Mouse (Mus musculus): Measurements from ENCODE around the gene Cd27. TPM values are rescaled to one million over a fixed set of nuclear protein-coding genes. Genes with fewer than 3 reads are reported as not detected.

Gene Cd27
- polyA plus RNA-seq, 1 experiment: not detected

DNA sequence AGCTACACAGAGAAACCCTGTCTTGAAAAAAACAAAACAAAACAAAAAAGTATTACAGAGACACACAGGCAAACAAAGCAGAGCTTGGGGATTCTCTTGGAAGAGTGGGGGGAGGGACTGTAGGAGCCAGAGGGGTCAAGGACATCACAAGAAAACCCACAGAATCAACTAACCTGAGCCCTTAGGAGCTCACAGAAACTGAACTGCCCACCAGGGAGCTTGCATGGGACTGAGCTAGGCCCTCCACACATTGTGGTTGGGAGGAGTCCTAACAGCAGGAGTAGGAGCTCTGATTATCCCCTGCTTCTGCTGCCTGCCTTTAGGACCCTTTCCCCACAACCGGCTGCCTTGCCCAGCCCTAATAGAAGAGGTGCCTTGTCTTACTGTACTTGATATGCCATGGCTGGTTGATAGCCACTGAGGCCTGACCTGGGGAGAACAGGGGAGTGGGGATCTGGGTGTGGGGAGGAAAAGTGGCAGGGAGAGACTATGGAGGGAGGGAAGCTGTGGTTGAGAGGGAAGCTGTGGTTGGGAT lies 41.2 kb downstream of the Cd27 start:
- peaks cover 4% of the 10 kb centered on the region for H3K4me1 ChIP-seq (ENCODE audit: control insufficient read depth, insufficient read depth, low read length)
- 0 out of 2 replicates have a peak overlapping the region, but pooled peaks have one; percentile 67 for H3K27ac ChIP-seq (ENCODE audit: insufficient read depth, low read length)
- no peak for TF ChIP-seq POLR2A (IDR thresholded peaks at IDR 0.05; ENCODE audit: extremely low read depth, insufficient read depth, low read length)
- TF ChIP-seq CTCF (IDR thresholded peaks at IDR 0.05; ENCODE audit: extremely low read depth, insufficient read depth, low read length): no peak
- H3K4me3 ChIP-seq (ENCODE audit: insufficient read depth, low read length): no peak overlapping the region

- Histone ChIP-seq H3K27ac (ENCODE audit: insufficient read depth, low read length) (no peak overlapping the region), H3K4me1 (ENCODE audit: control insufficient read depth, insufficient read depth, low read length) (peaks cover 4% of the 10 kb centered on the region), H3K4me3 (ENCODE audit: insufficient read depth, low read length) (no peak overlapping the region; the same call in 1 of the 2 replicates)
- no peak for TF ChIP-seq POLR2A (IDR thresholded peaks at IDR 0.05; ENCODE audit: extremely low read depth, insufficient read depth, low read length)
- no peak for TF ChIP-seq CTCF (IDR thresholded peaks at IDR 0.05; ENCODE audit: extremely low read depth, insufficient read depth, low read length)
Measured at GRCm38 (mm10) chr6:125193390-125193789, 43.4 kb downstream of the Cd27 start.

- H3K4me1 ChIP-seq (ENCODE audit: control insufficient read depth, insufficient read depth, low read length): peaks cover 4% of the 10 kb centered on the region
- no peak for TF ChIP-seq CTCF (IDR thresholded peaks at IDR 0.05; ENCODE audit: extremely low read depth, insufficient read depth, low read length)
- TF ChIP-seq POLR2A (IDR thresholded peaks at IDR 0.05; ENCODE audit: extremely low read depth, insufficient read depth, low read length): no peak
- peak overlapping the region; percentile 91 for H3K4me3 ChIP-seq (ENCODE audit: insufficient read depth, low read length)
- H3K27ac ChIP-seq (ENCODE audit: insufficient read depth, low read length): no peak overlapping the region
Measured at GRCm38 (mm10) chr6:125192841-125193240, 44.0 kb downstream of the Cd27 start.

- no peak for TF ChIP-seq CTCF (IDR thresholded peaks at IDR 0.05; ENCODE audit: extremely low read depth, insufficient read depth, low read length)
- peak; percentile 44; the same call in 1 of the 2 replicates for TF ChIP-seq POLR2A (IDR thresholded peaks at IDR 0.05; ENCODE audit: extremely low read depth, insufficient read depth, low read length)
- Histone ChIP-seq H3K4me3 (ENCODE audit: insufficient read depth, low read length) (peak overlapping the region; percentile 91), H3K4me1 (ENCODE audit: control insufficient read depth, insufficient read depth, low read length) (peaks cover 4% of the 10 kb centered on the region), H3K27ac (ENCODE audit: insufficient read depth, low read length) (peak overlapping the region; percentile 96)
Measured at GRCm38 (mm10) chr6:125192016-125192714, 44.6 kb downstream of the Cd27 start.

DNA sequence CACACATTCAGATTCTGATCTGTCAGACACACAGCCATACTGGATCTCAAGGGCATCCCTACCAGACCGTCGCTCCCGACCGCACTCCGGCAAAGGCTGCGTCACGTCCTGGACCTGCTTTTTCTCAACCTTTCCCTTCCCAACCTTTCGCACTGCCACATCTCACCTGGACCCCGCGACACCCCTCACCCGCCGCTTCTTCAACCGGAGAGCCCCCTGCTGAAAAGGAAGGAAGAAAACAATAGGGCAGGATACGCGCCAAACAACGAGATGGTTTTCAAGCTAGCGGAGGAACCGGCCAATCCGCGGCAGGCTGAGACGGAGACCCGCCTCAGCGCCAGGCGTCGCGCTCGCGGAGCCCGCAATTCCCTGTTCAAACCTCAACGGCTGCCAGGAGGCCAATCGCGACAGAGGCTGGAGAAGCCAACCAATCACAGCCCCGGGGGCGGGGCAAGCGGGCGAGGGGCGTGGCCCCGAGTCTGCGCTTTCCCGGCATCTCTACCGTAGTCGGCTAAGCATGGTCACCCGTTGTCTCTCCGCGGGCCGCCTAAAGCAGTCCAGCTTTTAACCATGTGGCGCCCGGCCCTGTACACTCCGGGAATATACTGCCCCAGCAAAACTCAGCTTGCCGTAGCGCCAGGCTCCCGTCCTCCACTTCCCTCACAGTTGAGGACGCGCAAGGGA lies 45.3 kb downstream of the Cd27 start, which contains the start of the genes Ncapd2 and Mrpl51:
Ncapd2 (minus strand) TSS at position 370 of the 684 bp plus-strand sequence.
Mrpl51 (plus strand) TSS at position 470 of the 684 bp plus-strand sequence.
- peak within 1 kb of the TSS; percentile 96 for H3K27ac ChIP-seq (ENCODE audit: insufficient read depth, low read length)
- TF ChIP-seq POLR2A (IDR thresholded peaks at IDR 0.05; ENCODE audit: extremely low read depth, insufficient read depth, low read length) (peak; percentile 44; the same call in 1 of the 2 replicates), CTCF (IDR thresholded peaks at IDR 0.05; ENCODE audit: extremely low read depth, insufficient read depth, low read length) (no peak)
- peak within 1 kb of the TSS; percentile 91 for H3K4me3 ChIP-seq (ENCODE audit: insufficient read depth, low read length)
- peaks cover 4% of the 10 kb centered on the region for H3K4me1 ChIP-seq (ENCODE audit: control insufficient read depth, insufficient read depth, low read length)

GRCm38 (mm10) chr6:125190816-125191215 lies 46.0 kb downstream of the Cd27 start:
- Histone ChIP-seq H3K4me1 (ENCODE audit: control insufficient read depth, insufficient read depth, low read length) (peaks cover 4% of the 10 kb centered on the region), H3K27ac (ENCODE audit: insufficient read depth, low read length) (no peak overlapping the region), H3K4me3 (ENCODE audit: insufficient read depth, low read length) (peak overlapping the region; percentile 91)
- TF ChIP-seq POLR2A (IDR thresholded peaks at IDR 0.05; ENCODE audit: extremely low read depth, insufficient read depth, low read length) (no peak), CTCF (IDR thresholded peaks at IDR 0.05; ENCODE audit: extremely low read depth, insufficient read depth, low read length) (no peak)

DNA sequence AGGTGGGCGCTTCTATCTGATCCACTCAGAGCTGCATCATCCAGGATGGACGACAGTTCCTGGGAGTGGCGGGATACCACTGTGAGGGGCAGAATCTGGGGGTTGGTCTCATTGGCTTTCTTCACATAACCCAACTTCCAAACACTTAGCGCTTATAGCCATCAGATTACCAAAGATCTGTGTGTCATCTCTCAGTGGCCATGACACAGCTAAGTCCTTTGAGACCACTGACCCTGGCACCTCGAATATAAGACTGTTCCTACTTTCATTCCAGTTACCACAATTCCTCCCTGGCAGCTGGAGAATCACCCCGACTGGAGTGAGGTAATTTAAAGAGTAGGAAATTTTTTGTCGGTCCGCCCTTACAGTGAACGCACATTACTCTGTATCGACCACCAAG lies 50.6 kb downstream of the Cd27 start:
- Histone ChIP-seq H3K4me3 (ENCODE audit: insufficient read depth, low read length) (no peak overlapping the region), H3K27ac (ENCODE audit: insufficient read depth, low read length) (no peak overlapping the region), H3K4me1 (ENCODE audit: control insufficient read depth, insufficient read depth, low read length) (peaks cover 4% of the 10 kb centered on the region)
- no peak for TF ChIP-seq CTCF (IDR thresholded peaks at IDR 0.05; ENCODE audit: extremely low read depth, insufficient read depth, low read length)
- TF ChIP-seq POLR2A (IDR thresholded peaks at IDR 0.05; ENCODE audit: extremely low read depth, insufficient read depth, low read length): no peak

Other genes starting within 250 kb of the Cd27 start
- 157 and 164 TPM in 2 replicates for gene Pianp, start 240.3 kb downstream of the Cd27 start, polyA plus RNA-seq (2012; rRNA removed)
- gene Zfp384, start 227.9 kb downstream of the Cd27 start, polyA plus RNA-seq (2012; rRNA removed): 46.9 and 51.6 TPM in 2 replicates
- gene Ing4, start 197.2 kb downstream of the Cd27 start, polyA plus RNA-seq (2012; rRNA removed): 69.7 and 78.6 TPM in 2 replicates
- gene Acrbp, start 187.3 kb downstream of the Cd27 start, polyA plus RNA-seq (2012; rRNA removed): 17.3 and 19.4 TPM in 2 replicates
- gene Lpar5, start 169.1 kb downstream of the Cd27 start, polyA plus RNA-seq (2012; rRNA removed): 1.0 and 1.3 TPM in 2 replicates
- 79.0 and 80.7 TPM in 2 replicates for gene Chd4, start 141.0 kb downstream of the Cd27 start, polyA plus RNA-seq (2012; rRNA removed)
- 20.0 and 21.5 TPM in 2 replicates for gene Nop2, start 105.1 kb downstream of the Cd27 start, polyA plus RNA-seq (2012; rRNA removed)
- 96.9 and 97.6 TPM in 2 replicates for gene Iffo1, start 91.8 kb downstream of the Cd27 start, polyA plus RNA-seq (2012; rRNA removed)
- gene Gapdh, start 70.5 kb downstream of the Cd27 start, polyA plus RNA-seq (2012; rRNA removed): 4,394 and 4,549 TPM in 2 replicates
- gene Ncapd2, start 45.3 kb downstream of the Cd27 start, polyA plus RNA-seq (2012; rRNA removed): 53.5 and 58.3 TPM in 2 replicates
- 51.2 and 52.9 TPM in 2 replicates for gene Mrpl51, start 45.2 kb downstream of the Cd27 start, polyA plus RNA-seq (2012; rRNA removed)
- 169 and 175 TPM in 2 replicates for gene Vamp1, start 21.5 kb downstream of the Cd27 start, polyA plus RNA-seq (2012; rRNA removed)
- 6.4 and 6.7 TPM in 2 replicates for gene Tapbpl, start 5.2 kb downstream of the Cd27 start, polyA plus RNA-seq (2012; rRNA removed)
- gene Tuba3a, start 49.0 kb upstream of the Cd27 start, polyA plus RNA-seq (2012; rRNA removed): not detected in 2 replicates
- 10.3 and 10.8 TPM in 2 replicates for gene Ltbr, start 76.9 kb upstream of the Cd27 start, polyA plus RNA-seq (2012; rRNA removed)
- gene Scnn1a, start 83.6 kb upstream of the Cd27 start, polyA plus RNA-seq (2012; rRNA removed): 4.0 and 4.7 TPM in 2 replicates
- gene Tnfrsf1a, start 112.4 kb upstream of the Cd27 start, polyA plus RNA-seq (2012; rRNA removed): 13.6 and 14.9 TPM in 2 replicates
- gene Plekhg6, start 143.8 kb upstream of the Cd27 start, polyA plus RNA-seq (2012; rRNA removed): 0.11 and 0.23 TPM in 2 replicates